Mouse (Mus musculus) lung, postnatal 0 days (tissue): ENCODE results near the gene Creb1.

ENCODE experiments used
- CTCF ChIP-seq: IDR thresholded peaks from 2 replicates; pipeline ENCODE4 v1.5.1; 2016; ENCODE audit warnings: antibody characterized with exemption, mild to moderate bottlenecking
- EP300 ChIP-seq: IDR thresholded peaks from 2 replicates; pipeline ENCODE4 v1.6.1; 2016; ENCODE audit warnings: antibody characterized with exemption, mild to moderate bottlenecking, control low read depth

- TF ChIP-seq CTCF, result no peak
- TF ChIP-seq EP300, result no peak
These were observed 88.7 kb downstream of the Creb1 start for GRCm38 (mm10) chr1:64621116-64621515.
